Mouse (Mus musculus): ENCODE results near the gene Angptl7. TPM values are rescaled to one million over a fixed set of nuclear protein-coding genes. Genes with fewer than 3 reads are reported as not detected.

The Angptl7 gene
- polyA plus RNA-seq, 1 experiment = 3.6 TPM

DNA sequence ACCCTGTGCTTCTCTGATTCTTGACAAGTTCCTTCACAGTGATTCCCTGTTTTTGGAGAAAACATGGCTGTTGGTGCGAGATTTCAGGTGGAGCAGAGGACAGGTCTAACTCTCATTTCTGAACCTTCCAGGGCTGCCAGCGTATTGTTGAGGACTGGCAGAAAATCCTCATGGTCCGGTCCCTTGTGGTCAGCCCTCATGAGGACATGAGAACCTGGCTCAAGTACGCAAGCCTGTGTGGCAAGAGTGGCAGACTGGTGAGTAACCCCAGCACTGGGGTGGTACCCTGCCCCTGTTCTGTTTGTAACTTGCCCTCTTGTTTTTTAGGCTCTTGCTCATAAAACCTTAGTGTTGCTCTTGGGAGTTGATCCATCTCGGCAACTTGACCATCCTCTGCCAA is 30.1 kb upstream of the Angptl7 start:
- H3K4me3 ChIP-seq (ENCODE audit: extremely low read depth, insufficient read depth, insufficient read length) = no peak overlapping the region
- no peaks in the 10 kb centered on the region for H3K4me1 ChIP-seq (ENCODE audit: control insufficient read depth, insufficient read depth, insufficient read length)
- no peak overlapping the region for H3K27ac ChIP-seq (ENCODE audit: insufficient read depth, low read length)
- TF ChIP-seq CTCF (IDR thresholded peaks at IDR 0.05; ENCODE audit: extremely low read depth, insufficient read depth, insufficient read length, insufficient replicate concordance) (no peak), POLR2A (IDR thresholded peaks at IDR 0.05; ENCODE audit: low read depth, low read length) (no peak)
- H3K27me3 ChIP-seq (ENCODE audit: control insufficient read depth, insufficient read depth, low read length) = no peaks in the 10 kb centered on the region
- WGBS = 93% methylated on average over 5 of the region's 5 CpGs
- peaks cover 42% of the 10 kb centered on the region for H3K36me3 ChIP-seq (ENCODE audit: control insufficient read depth, insufficient read depth, low read length)
- DNase-seq (ENCODE audit: low read depth in 1 of 2, low spot score in 2 of 2) = no peak

DNA sequence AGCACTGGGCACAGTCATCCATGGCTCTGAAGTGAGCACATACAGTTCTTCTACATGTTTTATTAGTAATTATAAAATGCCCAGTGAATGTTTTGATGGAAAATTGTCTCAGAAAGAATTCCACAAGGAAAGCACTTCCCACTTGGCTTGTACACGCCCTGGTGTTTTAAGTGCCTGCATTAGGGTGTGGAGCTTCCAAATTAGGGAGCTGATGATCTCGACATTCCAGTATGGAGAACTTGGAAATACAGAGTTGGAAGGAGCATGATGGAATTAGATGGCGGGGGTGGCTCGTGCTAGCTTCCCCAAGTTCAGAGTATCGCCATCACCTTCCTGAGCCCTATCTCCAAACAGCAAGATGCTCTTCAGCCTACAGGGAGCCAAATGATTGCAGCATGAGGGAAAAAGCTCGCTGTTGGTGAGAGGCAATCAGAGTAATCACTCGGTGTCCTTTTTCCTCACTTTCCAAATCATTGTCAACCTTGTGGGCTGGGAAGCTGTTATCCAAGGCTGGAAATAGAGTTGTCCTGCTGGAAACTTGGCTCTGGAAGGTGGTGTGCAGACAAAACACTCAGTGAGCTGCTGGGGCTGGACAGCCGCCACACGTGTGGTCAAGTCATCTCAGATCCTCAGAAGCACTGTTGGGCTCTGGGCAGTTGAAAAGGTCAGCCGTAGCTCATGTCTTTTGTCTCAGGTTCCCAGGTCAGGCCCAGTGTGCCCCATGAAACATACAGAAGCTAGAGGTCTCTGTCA is 27.1 kb upstream of the Angptl7 start:
- DNase-seq (ENCODE audit: low read depth in 1 of 2, low spot score in 2 of 2) = no peak
- no peak overlapping the region for H3K27ac ChIP-seq (ENCODE audit: insufficient read depth, low read length)
- H3K4me3 ChIP-seq (ENCODE audit: extremely low read depth, insufficient read depth, insufficient read length) = no peak overlapping the region
- no peaks in the 10 kb centered on the region for H3K4me1 ChIP-seq (ENCODE audit: control insufficient read depth, insufficient read depth, insufficient read length)
- WGBS = 90% methylated on average over 10 of the region's 10 CpGs
- TF ChIP-seq POLR2A (IDR thresholded peaks at IDR 0.05; ENCODE audit: low read depth, low read length) = no peak
- no peak for TF ChIP-seq CTCF (IDR thresholded peaks at IDR 0.05; ENCODE audit: extremely low read depth, insufficient read depth, insufficient read length, insufficient replicate concordance)
- H3K27me3 ChIP-seq (ENCODE audit: control insufficient read depth, insufficient read depth, low read length) = no peaks in the 10 kb centered on the region
- peaks cover 39% of the 10 kb centered on the region for H3K36me3 ChIP-seq (ENCODE audit: control insufficient read depth, insufficient read depth, low read length)

DNA sequence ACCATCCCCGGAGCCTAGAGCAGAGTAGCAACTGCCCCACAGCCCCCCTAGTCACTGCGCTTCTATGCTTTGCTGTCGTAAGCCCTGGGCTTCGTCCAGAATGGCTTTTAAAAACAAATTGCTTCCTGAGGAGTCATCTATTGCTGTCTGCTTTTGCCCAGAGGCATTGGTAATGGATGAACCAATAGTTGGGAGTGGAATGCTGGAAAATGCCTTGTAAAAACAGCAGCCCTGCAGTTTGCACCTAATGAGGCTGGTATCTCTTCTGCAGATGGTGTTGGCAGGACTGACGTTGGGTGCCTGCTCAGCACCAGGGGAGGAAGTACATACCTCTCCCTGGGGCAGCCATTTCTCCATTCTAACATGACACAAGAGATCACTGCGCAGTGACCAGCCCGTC is 23.3 kb upstream of the Angptl7 start:
- no peak for DNase-seq (ENCODE audit: low read depth in 1 of 2, low spot score in 2 of 2)
- Histone ChIP-seq H3K27me3 (ENCODE audit: control insufficient read depth, insufficient read depth, low read length) (no peaks in the 10 kb centered on the region), H3K4me3 (ENCODE audit: extremely low read depth, insufficient read depth, insufficient read length) (no peak overlapping the region), H3K27ac (ENCODE audit: insufficient read depth, low read length) (no peak overlapping the region), H3K36me3 (ENCODE audit: control insufficient read depth, insufficient read depth, low read length) (peaks cover 38% of the 10 kb centered on the region), H3K4me1 (ENCODE audit: control insufficient read depth, insufficient read depth, insufficient read length) (no peaks in the 10 kb centered on the region)
- TF ChIP-seq CTCF (IDR thresholded peaks at IDR 0.05; ENCODE audit: extremely low read depth, insufficient read depth, insufficient read length, insufficient replicate concordance) (no peak), POLR2A (IDR thresholded peaks at IDR 0.05; ENCODE audit: low read depth, low read length) (no peak)
- WGBS = 90% methylated on average over 7 of the region's 7 CpGs

DNA sequence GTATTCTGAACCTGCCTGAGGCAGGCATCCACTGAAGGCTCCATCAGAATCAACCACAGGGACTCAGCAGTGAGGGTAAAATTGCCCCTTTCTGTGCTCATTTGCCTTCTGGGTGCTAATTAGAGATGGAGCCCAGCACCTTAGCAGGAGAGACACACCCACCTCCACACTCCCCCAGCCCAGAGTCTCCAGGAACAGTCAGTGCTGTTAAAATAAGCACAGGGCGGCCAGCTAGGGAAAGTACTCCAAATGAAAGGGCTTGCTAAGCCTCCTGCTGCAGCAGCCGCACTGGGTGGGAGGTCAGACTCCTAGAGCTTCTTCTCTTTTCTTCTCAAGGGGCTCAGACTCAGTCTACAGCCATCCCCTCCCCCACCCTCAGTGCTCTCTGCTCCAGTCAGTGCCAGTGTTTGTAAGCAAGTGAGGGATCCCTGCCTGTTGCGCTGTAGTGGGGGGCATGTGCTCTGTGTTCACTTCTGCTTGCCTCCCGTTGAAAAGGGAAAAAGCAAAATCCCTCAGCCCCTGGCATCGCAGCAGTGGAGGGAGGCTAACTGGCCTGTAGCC is 18.1 kb upstream of the Angptl7 start:
- WGBS = 90% methylated on average over 5 of the region's 5 CpGs

DNA sequence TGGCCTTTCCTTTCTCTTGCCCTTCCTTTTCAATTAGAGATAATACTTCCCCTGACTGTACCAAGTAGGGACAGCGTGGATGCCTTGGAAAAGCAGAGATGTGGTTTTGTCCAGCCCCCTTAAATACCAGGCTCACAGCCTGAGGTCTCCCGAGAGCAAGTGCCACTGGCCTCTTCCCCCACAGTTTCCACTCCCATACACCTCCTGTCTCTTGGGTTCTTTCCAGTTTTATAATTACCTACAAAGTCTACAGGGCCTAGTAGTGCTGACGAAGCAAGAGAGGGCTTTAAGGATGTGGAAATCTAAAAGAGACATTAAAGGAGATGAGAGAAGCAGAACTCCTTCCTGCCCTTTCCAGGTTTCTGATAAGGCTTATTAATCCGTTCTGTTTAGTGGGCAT is 17.5 kb upstream of the Angptl7 start:
- H3K4me3 ChIP-seq (ENCODE audit: extremely low read depth, insufficient read depth, insufficient read length) = no peak overlapping the region
- no peaks in the 10 kb centered on the region for H3K27me3 ChIP-seq (ENCODE audit: control insufficient read depth, insufficient read depth, low read length)
- peaks cover 29% of the 10 kb centered on the region for H3K36me3 ChIP-seq (ENCODE audit: control insufficient read depth, insufficient read depth, low read length)
- H3K4me1 ChIP-seq (ENCODE audit: control insufficient read depth, insufficient read depth, insufficient read length) = no peaks in the 10 kb centered on the region
- no peak for TF ChIP-seq CTCF (IDR thresholded peaks at IDR 0.05; ENCODE audit: extremely low read depth, insufficient read depth, insufficient read length, insufficient replicate concordance)
- TF ChIP-seq POLR2A (IDR thresholded peaks at IDR 0.05; ENCODE audit: low read depth, low read length) = no peak
- no peak overlapping the region for H3K27ac ChIP-seq (ENCODE audit: insufficient read depth, low read length)
- DNase-seq (ENCODE audit: low read depth in 1 of 2, low spot score in 2 of 2) = no peak
- 84% methylated on average over 4 of the region's 4 CpGs for WGBS

More for the DNA sequence above, 18.1 kb upstream of the Angptl7 start:
- no peaks in the 10 kb centered on the region for H3K4me1 ChIP-seq (ENCODE audit: control insufficient read depth, insufficient read depth, insufficient read length)
- H3K27me3 ChIP-seq (ENCODE audit: control insufficient read depth, insufficient read depth, low read length) = no peaks in the 10 kb centered on the region
- TF ChIP-seq CTCF (IDR thresholded peaks at IDR 0.05; ENCODE audit: extremely low read depth, insufficient read depth, insufficient read length, insufficient replicate concordance) (no peak), POLR2A (IDR thresholded peaks at IDR 0.05; ENCODE audit: low read depth, low read length) (no peak)
- H3K4me3 ChIP-seq (ENCODE audit: extremely low read depth, insufficient read depth, insufficient read length) = no peak overlapping the region
- DNase-seq (ENCODE audit: low read depth in 1 of 2, low spot score in 2 of 2) = no peak
- H3K36me3 ChIP-seq (ENCODE audit: control insufficient read depth, insufficient read depth, low read length) = peaks cover 31% of the 10 kb centered on the region
- H3K27ac ChIP-seq (ENCODE audit: insufficient read depth, low read length) = no peak overlapping the region

DNA sequence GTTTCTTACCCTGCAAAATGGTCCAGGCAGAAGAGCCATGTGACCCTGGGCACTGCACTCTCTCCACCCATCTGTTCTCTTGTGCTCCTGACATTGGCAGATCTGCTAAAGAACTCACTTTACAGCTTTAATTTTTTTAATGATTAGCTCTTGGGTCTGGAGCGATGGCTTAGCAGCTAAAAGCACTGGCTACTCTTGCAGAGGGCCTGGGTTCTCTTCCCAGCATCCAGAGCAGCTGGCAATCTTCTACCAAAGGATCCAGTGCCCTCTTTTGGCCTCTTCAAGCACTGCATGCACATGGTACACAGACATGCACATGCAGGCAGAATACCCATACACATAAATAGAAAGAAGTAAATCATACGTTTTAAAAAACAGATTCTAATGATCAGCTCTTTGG is 15.1 kb upstream of the Angptl7 start:
- H3K4me1 ChIP-seq (ENCODE audit: control insufficient read depth, insufficient read depth, insufficient read length) = no peaks in the 10 kb centered on the region

DNA sequence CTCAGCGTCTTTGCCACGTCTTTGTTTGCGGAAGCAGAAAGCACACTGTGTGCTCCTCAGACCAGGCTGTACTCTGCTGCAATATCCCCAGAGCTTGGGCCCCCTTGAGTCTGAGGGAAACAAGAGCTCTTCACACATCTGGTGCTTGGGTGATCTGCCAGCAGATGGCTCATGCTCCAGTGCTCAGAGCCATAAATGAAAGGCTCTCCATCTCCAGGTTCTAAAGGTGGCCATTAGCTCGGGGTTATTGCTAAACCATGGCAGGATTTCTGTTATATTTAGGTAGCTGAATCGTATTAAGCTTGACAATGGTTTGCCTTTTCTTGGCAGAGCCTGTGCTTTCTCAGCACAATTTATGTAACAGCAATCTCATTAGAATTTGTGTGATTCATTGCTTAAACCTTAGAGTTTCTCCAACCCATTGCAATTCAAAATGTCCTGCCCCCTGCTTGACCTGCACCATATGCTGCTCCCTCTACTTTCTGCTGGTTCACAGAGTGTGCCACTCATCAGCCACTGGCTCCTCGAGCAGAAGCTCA is 12.8 kb upstream of the Angptl7 start:
- Histone ChIP-seq H3K36me3 (ENCODE audit: control insufficient read depth, insufficient read depth, low read length) (peaks cover 16% of the 10 kb centered on the region), H3K4me1 (ENCODE audit: control insufficient read depth, insufficient read depth, insufficient read length) (no peaks in the 10 kb centered on the region; the same call in 1 of the 2 replicates), H3K27me3 (ENCODE audit: control insufficient read depth, insufficient read depth, low read length) (no peaks in the 10 kb centered on the region), H3K4me3 (ENCODE audit: extremely low read depth, insufficient read depth, insufficient read length) (no peak overlapping the region), H3K27ac (ENCODE audit: insufficient read depth, low read length) (no peak overlapping the region)
- DNase-seq (ENCODE audit: low read depth in 1 of 2, low spot score in 2 of 2) = no peak
- TF ChIP-seq CTCF (IDR thresholded peaks at IDR 0.05; ENCODE audit: extremely low read depth, insufficient read depth, insufficient read length, insufficient replicate concordance) (no peak), POLR2A (IDR thresholded peaks at IDR 0.05; ENCODE audit: low read depth, low read length) (no peak)
- 85% methylated on average over 6 of the region's 6 CpGs for WGBS

More for the DNA sequence above, 15.1 kb upstream of the Angptl7 start:
- 95% methylated on average over 2 of the region's 2 CpGs for WGBS
- TF ChIP-seq POLR2A (IDR thresholded peaks at IDR 0.05; ENCODE audit: low read depth, low read length) = no peak
- TF ChIP-seq CTCF (IDR thresholded peaks at IDR 0.05; ENCODE audit: extremely low read depth, insufficient read depth, insufficient read length, insufficient replicate concordance) = no peak
- peaks cover 26% of the 10 kb centered on the region for H3K36me3 ChIP-seq (ENCODE audit: control insufficient read depth, insufficient read depth, low read length)
- H3K27me3 ChIP-seq (ENCODE audit: control insufficient read depth, insufficient read depth, low read length) = no peaks in the 10 kb centered on the region
- H3K4me3 ChIP-seq (ENCODE audit: extremely low read depth, insufficient read depth, insufficient read length) = no peak overlapping the region
- no peak overlapping the region for H3K27ac ChIP-seq (ENCODE audit: insufficient read depth, low read length)
- no peak for DNase-seq (ENCODE audit: low read depth in 1 of 2, low spot score in 2 of 2)

All from spleen, adult 2 months (tissue).